Comparison of ENCODE assay signal across 7 mouse cellular contexts in genomic region chr5:138171695-138172491, GRCm38 (mm10). TPM values are rescaled to one million over a fixed set of nuclear protein-coding genes. Genes with fewer than 3 reads are reported as not detected.
DNase-seq lines count a peak whose midpoint lies in the region; ATAC-seq lines count a peak whose summit lies in the region.

Gene Ap4m1 (plus strand): TSS chr5:138172002.
Gene Mcm7 (minus strand): TSS chr5:138172422.

- H3K27me3 ChIP-seq in intestine, embryonic 15.5 days (replicated peaks) = no peaks in the 10 kb centered on the region
- no peaks in the 10 kb centered on the region for H3K27me3 ChIP-seq in midbrain, embryonic 10.5 days (ENCODE audit: low read depth, poor library complexity, severe bottlenecking)

- no peaks in the 10 kb centered on the region for H3K9me3 ChIP-seq in intestine, embryonic 15.5 days
- H3K9me3 ChIP-seq in midbrain, embryonic 10.5 days (replicated peaks) = no peaks in the 10 kb centered on the region

- peaks cover 7% of the 10 kb centered on the region for H3K4me1 ChIP-seq in intestine, embryonic 15.5 days (replicated peaks)
- H3K4me1 ChIP-seq in midbrain, embryonic 10.5 days = peaks cover 32% of the 10 kb centered on the region

- under 1% methylated on average over 54 of the region's 54 CpGs for WGBS in intestine, embryonic 15.5 days
- under 1% methylated on average over 54 of the region's 54 CpGs for WGBS in midbrain, embryonic 10.5 days

- peak within 1 kb of the TSS; percentile 84 for H3K4me2 ChIP-seq in intestine, embryonic 15.5 days (replicated peaks)

- peak within 1 kb of the TSS; percentile 95 for H3K27ac ChIP-seq in intestine, embryonic 15.5 days
- H3K27ac ChIP-seq in midbrain, embryonic 10.5 days (replicated peaks) = peak within 1 kb of the TSS; percentile 96

- peak; percentile 94 for ATAC-seq in intestine, embryonic 15.5 days

- H3K4me3 ChIP-seq in intestine, embryonic 15.5 days (replicated peaks) = peak within 1 kb of the TSS; percentile 72
- peak within 1 kb of the TSS; percentile 77 for H3K4me3 ChIP-seq in midbrain, embryonic 10.5 days

- H3K9ac ChIP-seq in intestine, embryonic 15.5 days = peak within 1 kb of the TSS; percentile 68

- intact Hi-C loops in gastrocnemius, postnatal 36 days (cut with DNase I) = no loop called here
- intact Hi-C loops in left cerebral cortex, postnatal 25 days (cut with DNase I) = loop anchor here (1.0 to 5.0 kb wide), 3 partner anchors 11 to 385 kb away; partner anchors contain the start of genes Cnpy4, Cops6, Mepce and Taf6

- peak; percentile 99 for DNase-seq in adrenal gland, adult 2 months
- DNase-seq in embryo, embryonic 11.5 days (ENCODE audit: low read depth, low spot score) = peak; percentile 92
- DNase-seq in gastrocnemius, postnatal 36 days = peak; percentile 97 to 99
- peak; percentile 95 to 99 for DNase-seq in left cerebral cortex, postnatal 25 days (ENCODE audit: low spot score in 2 of 2)
- DNase-seq in midbrain, embryonic 10.5 days (ENCODE audit: low spot score) = peak; percentile 94
- peak; percentile 98 for DNase-seq in right cerebral cortex, postnatal 4 days

- H3K36me3 ChIP-seq in intestine, embryonic 15.5 days = peaks cover 30% of the 10 kb centered on the region
- peaks cover 74% of the 10 kb centered on the region for H3K36me3 ChIP-seq in midbrain, embryonic 10.5 days

RNA-seq across cellular contexts. Expression of gene Ap4m1, which starts in this region (rescaled TPM):
- 10 to 100 TPM; 19.4 to 20.1 TPM for total RNA-seq in adrenal gland, adult 2 months (2021)
- polyA plus RNA-seq in adrenal gland, adult 2 months (2012; rRNA removed) = 24.9 and 27.7 TPM in 2 replicates
- total RNA-seq in gastrocnemius, postnatal 36 days (2021) = 1 to 10 TPM; 6.9 to 8.3 TPM
- 19.8 and 20.6 TPM in 2 replicates for polyA plus RNA-seq in intestine, embryonic 15.5 days (2015; fragmentation: Nextera tagmentation; extraction: Ambion mirVana)
- 10 to 100 TPM; 22.9 to 23.4 TPM for total RNA-seq in left cerebral cortex, postnatal 25 days (2021)
- 27.8 and 28.5 TPM in 2 replicates for polyA plus RNA-seq in midbrain, embryonic 10.5 days (2016; fragmentation: Nextera tagmentation; extraction: Ambion mirVana)

RNA-seq across cellular contexts. Expression of gene Mcm7, which starts in this region (rescaled TPM):
- 10 to 100 TPM; 22.8 to 23.1 TPM for total RNA-seq in adrenal gland, adult 2 months (2021)
- polyA plus RNA-seq in adrenal gland, adult 2 months (2012; rRNA removed) = 17.9 and 21.6 TPM in 2 replicates
- 1 to 10 TPM; 7.6 to 8.7 TPM for total RNA-seq in gastrocnemius, postnatal 36 days (2021)
- 153 and 165 TPM in 2 replicates for polyA plus RNA-seq in intestine, embryonic 15.5 days (2015; fragmentation: Nextera tagmentation; extraction: Ambion mirVana)
- total RNA-seq in left cerebral cortex, postnatal 25 days (2021) = 10 to 100 TPM; 11.7 to 13.7 TPM
- polyA plus RNA-seq in midbrain, embryonic 10.5 days (2016; fragmentation: Nextera tagmentation; extraction: Ambion mirVana) = 376 and 423 TPM in 2 replicates

Comparison
In these comparisons a context has a peak if more than half of its experiments do, and no peak if none do; other contexts are left out.
1. Peak in every context shown above with its lines: DNase-seq, ATAC-seq, H3K4me3 ChIP-seq and H3K27ac ChIP-seq.